Mouse (Mus musculus) skeletal muscle tissue, adult 2 months (tissue): ENCODE results near the gene Anxa4.

ENCODE experiments used
- DNase-seq: peaks from one replicate; pipeline ENCODE4 v3.0.0-alpha.2; 2012; ENCODE audit warnings: low read depth, low spot score

Gene Anxa4

GRCm38 (mm10) chr6:86793021-86793815 is at the start of gene Anxa4:
Anxa4 (minus strand) TSS chr6:86793584.
- DNase-seq: peak; percentile 59

- DNase-seq: no peak
These were observed 48.6 kb upstream of the Anxa4 start for GRCm38 (mm10) chr6:86841949-86842348.

GRCm38 (mm10) chr6:86839089-86839488 is 45.7 kb upstream of the Anxa4 start:
- no peak for DNase-seq

- peak; percentile 89 for DNase-seq
These were observed 39.6 kb upstream of the Anxa4 start for GRCm38 (mm10) chr6:86832802-86833502.

GRCm38 (mm10) chr6:86830738-86831500 is 37.5 kb upstream of the Anxa4 start:
- peak; percentile 71 for DNase-seq

GRCm38 (mm10) chr6:86829768-86830167 is 36.4 kb upstream of the Anxa4 start:
- no peak for DNase-seq

GRCm38 (mm10) chr6:86827432-86827831 is 34.0 kb upstream of the Anxa4 start:
- no peak for DNase-seq

- no peak for DNase-seq
These were observed 31.0 kb upstream of the Anxa4 start for GRCm38 (mm10) chr6:86824401-86824800.

GRCm38 (mm10) chr6:86823824-86824223 is 30.4 kb upstream of the Anxa4 start:
- no peak for DNase-seq

GRCm38 (mm10) chr6:86823051-86823431 is 29.7 kb upstream of the Anxa4 start:
- no peak for DNase-seq

GRCm38 (mm10) chr6:86822285-86823050 is 29.1 kb upstream of the Anxa4 start:
- DNase-seq: peak; percentile 68

- DNase-seq: no peak
These were observed 27.3 kb upstream of the Anxa4 start for GRCm38 (mm10) chr6:86820690-86821089.

GRCm38 (mm10) chr6:86819926-86820325 is 26.5 kb upstream of the Anxa4 start:
- no peak for DNase-seq

- no peak for DNase-seq
These were observed 25.5 kb upstream of the Anxa4 start for GRCm38 (mm10) chr6:86818914-86819313.

- DNase-seq: no peak
These were observed 23.2 kb upstream of the Anxa4 start for GRCm38 (mm10) chr6:86816586-86816985.

- no peak for DNase-seq
These were observed 22.1 kb upstream of the Anxa4 start for GRCm38 (mm10) chr6:86815436-86815835.

- no peak for DNase-seq
These were observed 21.5 kb upstream of the Anxa4 start for GRCm38 (mm10) chr6:86814926-86815325.

GRCm38 (mm10) chr6:86813341-86813740 is 20.0 kb upstream of the Anxa4 start:
- no peak for DNase-seq

GRCm38 (mm10) chr6:86812919-86813318 is 19.5 kb upstream of the Anxa4 start:
- no peak for DNase-seq

GRCm38 (mm10) chr6:86806455-86807086 is 13.2 kb upstream of the Anxa4 start:
- peak; percentile 50 for DNase-seq

GRCm38 (mm10) chr6:86804646-86805045 is 11.3 kb upstream of the Anxa4 start:
- DNase-seq: no peak
